Mouse (Mus musculus): Measurements from ENCODE around the gene Mfrp.

- no peak for TF ChIP-seq CTCF (IDR thresholded peaks at IDR 0.05; ENCODE audit: extremely low read depth, insufficient read depth, low read length)
- no peak for TF ChIP-seq POLR2A (IDR thresholded peaks at IDR 0.05; ENCODE audit: extremely low read depth, insufficient read depth, low read length)
Measured at GRCm38 (mm10) chr9:44053936-44054335, 47.6 kb upstream of the Mfrp start.
